Comparison of ENCODE assay signal across 15 mouse cellular contexts in the genomic region with DNA sequence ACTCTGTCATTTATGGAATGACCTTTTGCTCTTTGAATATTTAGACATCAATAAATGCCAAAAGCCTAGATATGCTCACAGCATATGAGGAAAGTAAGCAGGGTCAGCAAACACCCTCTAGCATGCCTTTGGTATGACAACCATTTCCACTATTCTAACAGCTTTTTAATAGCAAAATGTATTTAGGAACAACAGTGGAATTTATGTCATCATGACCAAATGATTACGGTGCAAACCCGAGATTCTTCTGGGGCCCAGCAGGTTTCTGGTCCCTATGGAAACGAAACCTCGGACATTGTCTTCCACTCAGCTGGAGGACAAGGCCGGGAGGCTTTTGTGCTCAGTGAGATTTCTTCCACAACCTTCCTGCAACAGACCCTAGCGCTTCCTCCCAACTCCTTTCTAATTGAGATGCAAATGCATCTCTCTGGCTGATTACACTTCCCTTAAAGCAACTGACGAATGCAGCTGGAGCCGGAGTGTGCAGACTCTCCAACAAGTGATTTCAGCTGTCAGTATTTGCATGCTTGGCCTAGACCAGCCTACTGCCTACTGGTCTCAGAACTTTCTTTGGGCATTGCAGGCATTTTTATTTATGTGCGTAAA.
DNase-seq lines count a peak whose midpoint lies in the region; ATAC-seq and TF ChIP-seq lines count a peak whose summit lies in the region.
"Had no signal": no experiment of that assay in that cellular context is flagged by ENCODE, and none has a peak within 500 bp of the region (broad histone marks: within the 10 kb centered on the region; RNA-seq: fewer than 3 reads in every experiment).

No protein-coding gene starts in this region.

- WGBS in embryonic facial prominence, embryonic 11.5 days, result 18% methylated on average over 9 of the region's 9 CpGs
- 6% methylated on average over 9 of the region's 9 CpGs for WGBS in hindbrain, embryonic 14.5 days
- WGBS in neural tube, embryonic 13.5 days, result 10% methylated on average over 9 of the region's 9 CpGs
- WGBS in liver, postnatal 0 days (ENCODE audit: insufficient replicate concordance), result 65% methylated on average over 9 of the region's 9 CpGs

- H3K27ac ChIP-seq in embryonic facial prominence, embryonic 11.5 days (replicated peaks; ENCODE audit: low read depth, low read length), result no peak overlapping the region
- H3K27ac ChIP-seq in hindbrain, embryonic 14.5 days, result no peak overlapping the region
- H3K27ac ChIP-seq in neural tube, embryonic 13.5 days (replicated peaks), result no peak overlapping the region
- H3K27ac ChIP-seq in liver, postnatal 0 days (ENCODE audit: low read depth), result no peak overlapping the region

- TF ChIP-seq CTCF in liver, postnatal 0 days (IDR thresholded peaks at IDR 0.05; ENCODE audit: low read depth), result no peak

- no peak for TF ChIP-seq EP300 in liver, postnatal 0 days (IDR thresholded peaks at IDR 0.05; ENCODE audit: low read depth)

- H3K9me3 ChIP-seq in embryonic facial prominence, embryonic 11.5 days (replicated peaks; ENCODE audit: control insufficient read depth, low read length), result no peaks in the 10 kb centered on the region
- H3K9me3 ChIP-seq in hindbrain, embryonic 14.5 days (ENCODE audit: control insufficient read depth, low read length), result no peaks in the 10 kb centered on the region
- H3K9me3 ChIP-seq in neural tube, embryonic 13.5 days, result no peaks in the 10 kb centered on the region
- H3K9me3 ChIP-seq in liver, postnatal 0 days (ENCODE audit: low read length), result no peaks in the 10 kb centered on the region
- H3K9me3 ChIP-seq: G1E had no signal

- ATAC-seq in embryonic facial prominence, embryonic 11.5 days (replicated peaks; ENCODE audit: insufficient number of reproducible peaks, low FRiP score, low TSS enrichment, low read depth), result no peak
- peak; percentile 76 for ATAC-seq in hindbrain, embryonic 14.5 days (ENCODE audit: low FRiP score)
- peak; percentile 66 for ATAC-seq in neural tube, embryonic 13.5 days (ENCODE audit: low read depth)
- no peak for ATAC-seq in granulocyte monocyte progenitor cell, adult 5-6 weeks (replicated peaks; ENCODE audit: poor library complexity, severe bottlenecking)
- ATAC-seq in liver, postnatal 0 days, result no peak

- H3K4me3 ChIP-seq in embryonic facial prominence, embryonic 11.5 days (ENCODE audit: low read depth, low read length), result no peak overlapping the region
- H3K4me3 ChIP-seq in hindbrain, embryonic 14.5 days (replicated peaks; ENCODE audit: low read length), result no peak overlapping the region
- H3K4me3 ChIP-seq in neural tube, embryonic 13.5 days, result no peak overlapping the region
- no peak overlapping the region for H3K4me3 ChIP-seq in liver, postnatal 0 days (ENCODE audit: low read depth, low read length)

- H3K4me2 ChIP-seq in embryonic facial prominence, embryonic 11.5 days (ENCODE audit: low read depth, low read length), result no peak overlapping the region
- no peak overlapping the region for H3K4me2 ChIP-seq in hindbrain, embryonic 14.5 days (replicated peaks)
- no peak overlapping the region for H3K4me2 ChIP-seq in neural tube, embryonic 13.5 days
- no peak overlapping the region for H3K4me2 ChIP-seq in liver, postnatal 0 days (ENCODE audit: low read depth, low read length)

- DNase-seq in Muller cell, postnatal 12 days (ENCODE audit: inconsistent ontology term), result peak; percentile 87
- DNase-seq in embryonic facial prominence, embryonic 11.5 days (ENCODE audit: low spot score), result peak; percentile 43
- peak; percentile 65 for DNase-seq in hindbrain, embryonic 14.5 days (ENCODE audit: low spot score)
- DNase-seq in adrenal gland, postnatal 14 days, result no peak
- DNase-seq in liver, postnatal 0 days, result no peak
- no peak for DNase-seq in spleen, postnatal 10 days (ENCODE audit: low spot score in 2 of 2)
- DNase-seq: adrenal gland, adult 2 months; cerebellum, adult 9-10 months; heart, adult 11 months; kidney, postnatal 36 days; left cerebral cortex, postnatal 4 days; lung, adult 2 months had no signal

- no peaks in the 10 kb centered on the region for H3K27me3 ChIP-seq in embryonic facial prominence, embryonic 11.5 days (ENCODE audit: control insufficient read depth, insufficient read depth, low read length)
- no peaks in the 10 kb centered on the region for H3K27me3 ChIP-seq in hindbrain, embryonic 14.5 days (ENCODE audit: control insufficient read depth, insufficient read depth, low read length)
- no peaks in the 10 kb centered on the region; the same call in 1 of the 2 replicates for H3K27me3 ChIP-seq in neural tube, embryonic 13.5 days
- no peaks in the 10 kb centered on the region for H3K27me3 ChIP-seq in liver, postnatal 0 days (ENCODE audit: insufficient read depth, low read length)

- no peak overlapping the region for H3K9ac ChIP-seq in embryonic facial prominence, embryonic 11.5 days (replicated peaks; ENCODE audit: low read length)
- no peak overlapping the region for H3K9ac ChIP-seq in hindbrain, embryonic 14.5 days
- H3K9ac ChIP-seq in neural tube, embryonic 13.5 days, result no peak overlapping the region
- H3K9ac ChIP-seq in liver, postnatal 0 days (replicated peaks), result no peak overlapping the region

- H3K36me3 ChIP-seq in embryonic facial prominence, embryonic 11.5 days (replicated peaks; ENCODE audit: control insufficient read depth, insufficient read depth, low read depth, low read length), result no peaks in the 10 kb centered on the region
- H3K36me3 ChIP-seq in hindbrain, embryonic 14.5 days (replicated peaks; ENCODE audit: control insufficient read depth, insufficient read depth), result no peaks in the 10 kb centered on the region
- no peaks in the 10 kb centered on the region for H3K36me3 ChIP-seq in neural tube, embryonic 13.5 days
- H3K36me3 ChIP-seq in liver, postnatal 0 days (replicated peaks; ENCODE audit: insufficient read depth, low read length), result peaks cover 9% of the 10 kb centered on the region; the same call in 1 of the 2 replicates

- no peaks in the 10 kb centered on the region for H3K4me1 ChIP-seq in embryonic facial prominence, embryonic 11.5 days (ENCODE audit: control insufficient read depth, insufficient read depth, low read length)
- H3K4me1 ChIP-seq in hindbrain, embryonic 14.5 days (replicated peaks; ENCODE audit: control insufficient read depth, insufficient read depth, low read length), result peaks cover 10% of the 10 kb centered on the region
- H3K4me1 ChIP-seq in neural tube, embryonic 13.5 days (replicated peaks), result peaks cover 27% of the 10 kb centered on the region
- no peaks in the 10 kb centered on the region for H3K4me1 ChIP-seq in liver, postnatal 0 days (ENCODE audit: insufficient read depth)

Comparison
In these comparisons a context has a peak if more than half of its experiments do, and no peak if none do; other contexts are left out.
1. DNase-seq: peak in Muller cell, postnatal 12 days (single experiment), embryonic facial prominence, embryonic 11.5 days (single experiment) and hindbrain, embryonic 14.5 days (single experiment); none in adrenal gland, postnatal 14 days (single experiment), liver, postnatal 0 days (single experiment) and spleen, postnatal 10 days (0 of 2).
2. ATAC-seq: peak in hindbrain, embryonic 14.5 days (single experiment) and neural tube, embryonic 13.5 days (single experiment); none in embryonic facial prominence, embryonic 11.5 days (single experiment), granulocyte monocyte progenitor cell, adult 5-6 weeks (single experiment) and liver, postnatal 0 days (single experiment).